Mouse (Mus musculus): ENCODE measurements at regions not wholly inside any gene's neighbourhood (a gene's known extent, or its start where the extent isn't known, plus 50 kb on each side); places are given as distances from the start of the nearest gene placed in this dataset.
"Not testable (repeated sequence)": the region's sequence is repeated elsewhere in the genome, so short reads cannot be mapped to it uniquely, and the experiment has no call there.

DNA sequence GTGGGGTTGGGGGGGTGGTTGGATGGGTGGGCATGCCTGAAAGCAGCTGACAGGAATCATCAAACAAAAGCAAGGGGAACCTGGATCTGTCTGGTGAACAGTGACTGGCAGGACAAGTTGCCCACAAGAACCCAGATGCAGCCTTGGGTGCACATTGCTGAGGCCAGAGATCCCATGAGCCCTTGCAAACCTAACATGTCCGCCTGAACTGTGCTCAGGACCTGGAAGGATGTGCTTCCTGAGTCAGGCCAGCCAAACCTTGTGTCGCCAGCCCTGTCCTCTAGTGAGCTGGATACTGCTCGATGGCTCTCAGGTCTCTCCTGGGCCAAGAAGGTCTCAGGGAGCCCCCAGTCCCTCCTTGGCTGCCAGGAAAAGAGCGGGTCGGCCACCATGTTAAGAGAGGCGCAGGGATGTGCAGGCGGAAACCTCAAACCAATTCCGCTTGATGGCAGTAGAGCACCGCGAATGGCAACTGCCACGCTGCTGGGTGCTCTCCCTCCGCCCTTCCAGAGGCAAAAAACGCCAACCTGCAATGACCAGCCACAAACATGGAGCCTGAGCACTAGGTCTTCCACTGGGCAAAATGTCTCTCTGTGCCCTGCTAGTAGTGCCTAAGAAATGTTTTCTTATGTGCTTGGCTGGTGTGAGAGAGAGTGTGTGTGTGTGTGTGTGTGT is 140.2 kb downstream of the Pls3 start:
- ATAC-seq (replicated peaks; ENCODE audit: insufficient number of reproducible peaks, low FRiP score, low TSS enrichment, poor library complexity, severe bottlenecking) = not testable (repeated sequence)

DNA sequence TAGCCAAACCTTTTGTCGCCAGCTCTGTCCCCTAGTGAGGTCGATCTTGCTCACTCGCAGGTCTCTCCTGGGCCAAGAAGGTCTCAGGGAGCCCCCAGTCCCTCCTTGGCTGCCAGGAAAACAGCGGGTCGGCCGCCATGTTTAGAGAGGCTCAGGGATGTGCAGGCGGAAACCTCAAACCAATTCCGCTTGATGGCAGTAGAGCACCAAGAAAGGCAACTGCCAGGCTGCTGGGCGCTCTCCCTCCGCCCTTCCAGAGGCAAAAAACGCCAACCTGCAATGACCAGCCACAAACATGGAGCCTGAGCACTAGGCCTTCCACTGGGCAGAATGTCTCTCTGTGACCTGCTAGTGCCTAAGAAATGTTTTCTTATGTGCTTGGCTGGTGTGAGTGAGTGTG is 141.3 kb downstream of the Pls3 start:
- ATAC-seq (replicated peaks; ENCODE audit: insufficient number of reproducible peaks, low FRiP score, low TSS enrichment, poor library complexity, severe bottlenecking) = not testable (repeated sequence)

DNA sequence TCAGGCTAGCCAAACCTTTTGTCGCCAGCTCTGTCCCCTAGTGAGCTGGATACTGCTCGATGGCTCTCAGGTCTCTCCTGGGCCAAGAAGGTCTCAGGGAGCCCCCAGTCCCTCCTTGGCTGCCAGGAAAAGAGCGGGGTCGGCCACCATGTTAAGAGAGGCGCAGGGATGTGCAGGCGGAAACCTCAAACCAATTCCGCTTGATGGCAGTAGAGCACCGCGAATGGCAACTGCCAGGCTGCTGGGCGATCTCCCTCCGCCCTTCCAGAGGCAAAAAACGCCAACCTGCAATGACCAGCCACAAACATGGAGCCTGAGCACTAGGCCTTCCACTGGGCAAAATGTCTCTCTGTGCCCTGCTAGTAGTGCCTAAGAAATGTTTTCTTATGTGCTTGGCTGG is 145.2 kb downstream of the Pls3 start:
- ATAC-seq (replicated peaks; ENCODE audit: insufficient number of reproducible peaks, low FRiP score, low TSS enrichment, poor library complexity, severe bottlenecking) = not testable (repeated sequence)

DNA sequence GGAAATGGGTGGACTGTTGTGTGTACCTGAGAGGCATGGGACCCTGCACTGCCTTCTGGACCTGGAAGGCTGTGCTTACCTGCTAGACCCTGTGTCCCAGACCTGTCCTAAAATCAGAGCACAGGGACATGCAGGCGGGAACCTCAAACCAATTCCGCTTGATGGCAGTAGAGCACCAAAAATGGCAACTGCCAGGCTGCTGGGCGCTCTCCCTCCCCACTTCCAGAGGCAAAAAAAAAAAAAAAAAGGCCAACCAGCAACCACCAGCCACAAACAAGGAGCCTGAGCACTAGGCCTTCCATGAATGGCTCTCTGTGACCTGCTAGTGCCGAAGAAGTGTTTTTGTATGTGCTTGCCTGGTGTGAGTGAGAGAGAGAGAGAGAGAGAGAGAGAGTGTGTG is 146.5 kb downstream of the Pls3 start:
- ATAC-seq (replicated peaks; ENCODE audit: insufficient number of reproducible peaks, low FRiP score, low TSS enrichment, poor library complexity, severe bottlenecking) = no peak

DNA sequence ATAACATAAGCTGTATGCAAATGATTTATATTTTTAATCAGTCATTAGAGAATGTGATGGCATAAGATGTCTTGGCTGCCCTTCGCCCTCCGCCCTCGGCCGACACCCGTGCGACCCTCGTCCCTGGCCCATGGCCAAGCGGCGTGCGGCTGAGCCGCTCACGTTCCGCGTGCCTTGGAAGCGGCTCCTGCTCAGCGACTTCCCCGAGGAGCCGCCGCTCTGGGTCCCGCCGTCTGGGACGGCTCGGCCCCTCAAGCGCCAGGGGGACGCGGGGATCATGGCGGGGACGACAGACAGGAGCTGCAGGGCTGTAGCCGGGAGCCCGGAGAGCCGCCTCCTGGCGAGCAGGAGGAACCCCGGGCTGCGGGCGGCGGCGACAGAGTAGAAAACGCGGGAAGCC is 145.5 kb upstream of the Rab39b start:
- ATAC-seq (replicated peaks; ENCODE audit: insufficient number of reproducible peaks, low FRiP score, low TSS enrichment, poor library complexity, severe bottlenecking) = not testable (repeated sequence)

DNA sequence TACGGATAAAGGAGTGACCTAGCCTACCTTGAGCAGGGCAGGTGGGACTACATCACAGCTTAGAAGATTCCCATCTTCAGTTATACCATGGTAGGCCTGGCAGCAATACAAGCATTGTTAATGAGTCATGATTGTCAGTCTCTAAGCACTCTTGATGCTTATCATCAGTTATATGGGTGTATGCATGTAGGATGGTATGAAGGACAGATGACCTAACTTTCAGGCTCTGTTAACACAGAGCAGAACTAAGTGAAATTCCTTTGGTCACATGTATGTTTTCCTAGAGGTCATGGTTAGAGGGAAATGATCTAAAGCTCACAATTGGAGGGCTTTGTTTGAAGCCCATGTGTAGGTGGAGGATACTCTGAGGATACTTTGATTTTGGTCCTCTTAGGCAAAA is 121.9 kb upstream of the Rab39b start:
- ATAC-seq (replicated peaks; ENCODE audit: insufficient number of reproducible peaks, low FRiP score, low TSS enrichment, poor library complexity, severe bottlenecking) = no peak

DNA sequence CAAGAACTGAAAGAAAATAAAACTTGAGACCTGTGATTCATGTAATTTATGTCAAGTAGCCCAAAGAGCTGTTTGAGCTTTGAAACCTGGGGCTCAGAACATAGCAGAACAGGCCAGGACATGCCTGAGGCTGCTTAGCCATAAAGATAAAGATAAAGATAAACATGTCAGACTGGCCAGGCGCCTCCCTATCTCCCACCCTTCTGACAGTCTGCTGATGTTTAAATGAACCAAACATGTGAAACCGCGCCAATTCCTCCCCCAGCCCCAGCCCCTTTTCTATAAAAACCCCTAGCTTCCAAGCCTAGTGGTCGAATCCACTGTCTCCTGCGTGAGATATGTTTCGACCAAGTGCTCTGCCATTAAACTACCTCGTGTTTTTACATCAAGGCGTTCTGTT is 97.2 kb upstream of the Rab39b start:
- ATAC-seq (replicated peaks; ENCODE audit: insufficient number of reproducible peaks, low FRiP score, low TSS enrichment, poor library complexity, severe bottlenecking) = not testable (repeated sequence)

DNA sequence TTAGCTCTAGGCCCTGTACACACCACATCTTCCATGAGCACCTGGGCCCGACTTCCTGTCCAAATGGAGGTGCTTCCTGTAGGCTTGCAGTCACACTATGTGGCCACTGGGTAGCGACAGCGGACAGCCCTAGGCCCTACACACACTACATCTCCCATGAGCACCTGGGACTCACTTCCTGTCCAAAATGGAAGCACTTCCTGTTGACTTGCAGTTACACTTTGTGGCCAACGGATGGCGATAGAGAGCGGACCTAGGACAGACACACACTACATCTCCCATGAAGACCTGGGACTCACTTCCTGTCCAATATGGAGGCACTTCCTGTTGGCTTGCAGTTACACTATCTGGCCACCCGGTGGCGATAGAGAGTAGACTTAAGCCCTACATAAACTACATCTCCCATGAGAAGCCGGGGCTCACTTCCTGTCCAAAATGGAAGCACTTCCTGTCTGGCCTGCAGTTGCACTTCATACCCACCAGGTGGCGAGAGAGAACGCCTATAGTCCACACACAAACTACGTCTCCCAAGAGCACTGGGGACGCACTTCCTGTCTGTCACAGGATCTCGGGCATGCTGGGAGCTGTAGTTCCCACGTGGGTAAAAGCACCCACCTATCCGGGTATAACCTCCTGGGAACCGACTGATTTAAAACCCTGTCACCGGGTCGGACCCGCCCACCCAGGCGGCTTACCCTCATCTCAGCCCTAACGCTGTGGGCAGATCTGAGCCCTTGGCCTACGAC is 96.1 kb upstream of the Rab39b start:
- ATAC-seq (replicated peaks; ENCODE audit: insufficient number of reproducible peaks, low FRiP score, low TSS enrichment, poor library complexity, severe bottlenecking) = peak; percentile 95

DNA sequence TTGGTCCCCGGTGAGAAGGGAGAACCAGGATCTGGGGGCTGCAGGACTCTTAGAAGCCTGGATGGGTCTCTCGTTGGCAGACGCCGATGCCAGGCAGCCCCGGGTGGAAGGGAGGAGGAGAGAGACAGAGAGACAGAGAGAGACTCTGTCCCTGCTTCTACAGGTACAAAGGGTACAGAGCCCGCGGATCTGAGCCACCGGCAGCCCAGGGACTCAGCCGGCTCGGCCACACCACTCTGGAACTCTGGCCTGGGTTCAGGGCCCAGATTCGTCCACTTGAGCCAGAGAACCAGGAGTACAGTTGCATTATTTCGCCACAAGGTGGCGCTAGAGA is 95.5 kb upstream of the Rab39b start:
- no peak for ATAC-seq (replicated peaks; ENCODE audit: insufficient number of reproducible peaks, low FRiP score, low TSS enrichment, poor library complexity, severe bottlenecking)

DNA sequence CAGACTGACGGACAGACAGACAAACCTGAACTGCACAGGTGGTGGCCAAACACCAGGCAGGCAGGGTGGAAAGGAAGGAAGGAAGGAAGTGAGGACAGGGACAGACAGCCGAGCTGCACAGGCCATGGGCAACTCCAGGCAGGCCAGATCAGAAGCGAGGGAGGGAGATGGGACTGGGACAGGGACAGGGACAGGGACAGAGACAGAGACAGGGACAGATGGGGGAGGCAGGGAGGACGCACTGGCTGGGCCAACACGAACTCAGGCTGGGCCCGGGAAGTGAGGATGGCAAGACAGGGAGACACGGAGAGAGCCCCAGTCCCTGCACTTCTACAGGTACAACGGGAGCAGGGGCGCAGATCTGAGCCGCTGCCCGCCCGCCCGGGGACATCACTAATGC is 94.9 kb upstream of the Rab39b start:
- ATAC-seq (replicated peaks; ENCODE audit: insufficient number of reproducible peaks, low FRiP score, low TSS enrichment, poor library complexity, severe bottlenecking) = no peak

DNA sequence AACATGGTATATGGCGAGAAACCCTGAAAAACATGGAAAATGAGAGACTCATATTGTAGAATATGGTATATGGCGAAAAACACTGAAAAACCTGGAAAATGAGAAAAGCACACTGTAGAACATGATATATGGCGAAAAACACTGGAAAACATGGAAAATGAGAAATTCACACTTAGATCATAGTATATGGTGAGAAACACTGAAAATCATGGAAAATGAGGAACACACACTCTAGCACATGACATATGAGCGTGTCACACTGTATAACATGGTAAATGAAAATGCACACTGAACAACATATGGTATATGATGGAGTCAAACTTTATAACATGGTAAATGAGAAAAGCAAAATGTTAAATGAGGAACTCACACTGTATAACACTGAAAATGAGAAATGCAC is 89.6 kb upstream of the Rab39b start:
- ATAC-seq (replicated peaks; ENCODE audit: insufficient number of reproducible peaks, low FRiP score, low TSS enrichment, poor library complexity, severe bottlenecking) = no peak

DNA sequence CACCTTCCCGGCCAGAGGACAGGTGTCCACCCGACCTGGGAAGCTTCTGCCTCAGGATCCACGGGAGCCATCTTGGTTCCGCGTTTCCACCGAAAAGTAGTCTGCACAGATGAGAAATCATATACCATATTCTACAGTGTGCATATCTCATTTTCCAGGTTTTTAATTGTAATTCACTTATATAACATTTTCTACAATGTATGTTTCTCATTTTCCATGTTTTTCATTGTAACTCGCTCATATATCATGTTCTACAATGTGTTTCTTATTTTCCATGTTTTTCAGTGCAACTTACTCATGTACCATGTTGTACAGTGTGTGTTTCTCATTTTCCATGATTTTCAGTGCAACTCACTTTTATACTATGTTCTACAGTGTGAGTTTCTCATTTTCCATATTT is 65.4 kb upstream of the Rab39b start:
- ATAC-seq (replicated peaks; ENCODE audit: insufficient number of reproducible peaks, low FRiP score, low TSS enrichment, poor library complexity, severe bottlenecking) = no peak

Data from monocyte, adult 5-6 weeks (primary cell).